Mouse (Mus musculus) kidney, postnatal 10 days (tissue): ENCODE measurements around the gene Capn2.

ENCODE experiments used
- DNase-seq: peaks from one replicate; pipeline ENCODE4 v3.0.0; 2021; ENCODE audit warnings: mixed read lengths

Capn2 gene

DNA sequence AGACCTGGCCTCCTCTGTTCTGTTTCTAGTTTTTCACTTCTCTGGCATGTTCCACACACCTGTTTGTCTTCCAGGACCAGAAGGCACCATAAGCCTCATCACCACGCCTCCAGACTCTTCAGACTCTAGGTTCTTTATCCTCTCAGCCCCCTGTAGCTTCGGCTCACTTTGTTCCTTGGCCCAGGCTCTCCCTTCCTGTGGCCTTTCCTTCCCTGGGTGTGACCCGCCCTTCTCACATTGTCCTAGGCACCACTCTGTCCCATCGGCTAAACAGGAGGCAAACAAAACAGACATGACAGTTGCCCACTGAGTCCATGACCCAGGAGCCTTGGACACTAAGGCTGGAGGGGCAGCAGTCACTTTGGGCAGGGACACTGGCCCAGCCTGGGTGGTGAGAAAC, 17.2 kb downstream of the Capn2 start:
- no peak for DNase-seq

DNA sequence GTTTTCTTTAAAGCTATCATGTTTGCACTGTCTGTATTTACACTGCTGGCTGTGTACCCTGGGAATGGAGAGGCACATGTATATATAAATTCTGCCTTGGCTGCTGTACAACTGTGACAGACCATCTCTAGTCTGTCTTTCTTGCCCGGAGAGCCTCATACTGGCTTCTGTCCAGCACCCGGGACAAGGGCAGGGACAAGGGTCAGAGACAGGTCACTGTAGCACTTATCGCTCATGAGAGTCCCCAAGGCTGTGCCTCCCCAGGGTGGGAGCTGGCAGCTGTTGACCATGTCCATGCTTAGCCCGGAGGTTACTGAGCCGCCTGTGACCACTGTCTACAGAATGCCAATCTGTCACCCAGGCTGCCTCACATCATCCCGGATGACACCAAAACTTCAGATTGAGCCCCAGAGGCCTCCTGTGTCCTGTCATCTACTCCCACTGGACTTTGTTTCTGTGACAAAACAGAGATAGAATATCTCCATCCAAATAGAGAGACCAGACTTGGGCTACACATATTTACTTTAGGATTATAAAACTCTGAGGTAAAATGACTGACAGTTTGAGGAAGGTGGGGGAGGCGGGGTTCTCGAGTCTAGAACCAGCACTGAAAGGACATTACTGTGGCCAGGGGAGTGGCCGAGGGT, 17.8 kb downstream of the Capn2 start:
- peak; percentile 48 for DNase-seq

DNA sequence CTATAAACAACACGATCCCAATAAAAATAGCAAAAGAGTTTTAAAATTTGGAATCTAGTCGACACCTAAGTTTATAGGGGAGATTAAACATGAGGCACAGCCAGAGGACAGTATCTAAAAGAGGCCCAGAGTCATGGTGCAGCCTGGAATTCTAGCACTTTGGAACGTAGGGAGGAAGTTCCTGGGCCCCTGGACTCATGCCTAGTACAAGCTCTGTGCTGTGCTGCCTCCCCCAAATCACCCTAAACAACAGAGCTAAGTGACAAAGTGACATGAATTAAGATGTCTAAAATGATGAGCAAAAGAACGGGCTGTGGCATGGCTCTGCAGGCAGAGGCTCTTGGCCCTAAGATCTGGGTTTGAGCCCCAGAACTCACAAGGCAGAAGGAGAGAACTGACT, 19.7 kb downstream of the Capn2 start:
- DNase-seq = peak; percentile 42

DNA sequence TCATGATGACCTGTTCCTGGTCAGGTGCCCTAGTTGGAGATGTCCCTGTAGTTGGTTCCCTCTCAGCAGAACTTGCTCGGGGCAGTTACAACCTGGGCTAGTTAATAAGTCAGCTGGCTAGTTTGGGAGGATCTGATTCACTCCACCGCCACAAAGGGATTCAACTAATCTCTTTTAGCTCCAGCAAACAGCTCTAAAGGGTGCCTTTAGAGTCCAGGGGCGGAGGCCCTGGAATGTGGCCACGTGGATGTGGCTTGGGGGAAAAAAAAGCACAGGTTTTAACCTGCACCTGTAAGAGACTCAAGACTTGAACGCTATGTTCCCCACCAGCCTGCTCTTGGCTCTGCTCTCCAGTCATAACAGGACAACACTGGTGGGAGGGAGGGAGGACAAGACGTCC, 20.7 kb downstream of the Capn2 start:
- DNase-seq = peak; percentile 60

DNA sequence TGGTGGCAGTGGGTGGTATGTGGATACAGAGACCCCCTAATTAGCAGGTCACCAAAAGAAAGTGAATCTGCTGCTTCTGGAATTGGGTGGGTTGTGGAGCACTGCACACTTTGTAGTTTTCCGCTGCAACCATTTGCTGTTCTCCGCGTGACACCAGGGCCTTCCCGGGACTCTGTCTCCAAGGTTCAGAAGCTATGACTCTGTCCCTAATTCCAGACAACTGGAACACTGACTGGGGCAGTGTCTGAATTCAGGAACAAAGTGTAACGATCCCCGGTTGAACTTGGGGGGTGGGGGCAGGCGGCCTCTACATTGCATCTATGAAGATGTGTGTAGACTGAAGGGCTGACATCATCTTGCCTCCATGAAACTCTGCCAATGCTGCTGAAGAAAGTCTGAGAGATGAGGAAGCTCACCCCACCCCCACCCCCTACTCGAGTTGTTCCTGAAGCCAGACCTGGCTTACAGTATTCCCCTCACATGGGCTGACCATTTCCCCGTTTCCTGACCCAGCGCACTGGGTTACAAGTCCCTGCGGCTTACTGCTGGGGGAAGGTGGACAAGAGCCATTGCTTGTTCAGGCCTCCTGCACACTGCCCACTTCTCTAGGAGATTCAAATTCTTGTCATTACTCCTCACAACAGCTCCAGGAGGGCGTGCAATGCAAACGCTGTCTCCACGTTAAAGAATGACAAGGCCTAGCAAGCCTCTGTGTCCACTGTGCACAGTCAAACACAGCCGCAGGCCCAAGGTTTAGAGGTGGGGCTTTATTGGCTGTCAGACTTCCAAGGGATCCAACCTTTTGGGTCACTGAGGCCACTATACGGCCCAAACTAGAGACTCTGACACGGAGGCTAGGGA, 22.9 kb downstream of the Capn2 start:
- peak; percentile 42 for DNase-seq

DNA sequence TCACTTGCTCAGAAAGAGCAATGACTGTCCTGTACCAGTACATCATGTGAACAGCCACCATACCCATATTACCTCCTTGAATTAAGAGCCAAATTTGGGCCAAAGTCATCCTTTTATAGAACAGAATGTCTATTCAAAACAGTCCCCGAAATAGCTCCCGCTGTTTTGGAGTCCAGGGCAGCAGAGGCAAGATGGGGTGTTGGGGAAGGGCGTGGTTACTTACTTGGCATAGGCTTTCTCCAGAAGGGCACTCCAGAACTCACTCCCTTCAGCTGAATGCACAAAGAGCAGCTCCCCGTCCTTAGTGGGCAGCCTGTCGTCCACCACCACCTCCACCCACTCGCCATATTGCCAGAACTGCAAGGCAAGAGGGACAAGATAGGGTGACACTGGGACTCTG, 25.6 kb downstream of the Capn2 start:
- DNase-seq = no peak

DNA sequence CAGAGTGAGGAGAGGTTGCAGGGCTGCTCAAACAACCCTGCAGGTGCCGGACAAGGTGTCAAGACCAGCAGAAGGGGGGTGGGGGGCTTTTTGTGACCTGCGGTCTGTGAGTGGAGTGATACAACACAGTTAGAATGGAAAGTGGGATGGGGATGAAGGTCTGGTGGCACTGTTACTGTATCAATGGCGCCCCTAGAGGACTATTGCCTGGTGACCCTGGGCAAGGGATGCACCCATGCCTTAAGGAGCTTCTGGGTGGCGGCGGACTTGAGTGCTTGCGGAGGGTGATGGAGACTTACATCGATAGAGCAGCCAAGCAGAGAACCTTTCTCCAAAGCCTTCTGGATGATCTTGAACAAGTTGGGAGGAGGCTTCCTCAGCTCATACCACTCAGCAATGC, 26.8 kb downstream of the Capn2 start:
- DNase-seq = no peak

DNA sequence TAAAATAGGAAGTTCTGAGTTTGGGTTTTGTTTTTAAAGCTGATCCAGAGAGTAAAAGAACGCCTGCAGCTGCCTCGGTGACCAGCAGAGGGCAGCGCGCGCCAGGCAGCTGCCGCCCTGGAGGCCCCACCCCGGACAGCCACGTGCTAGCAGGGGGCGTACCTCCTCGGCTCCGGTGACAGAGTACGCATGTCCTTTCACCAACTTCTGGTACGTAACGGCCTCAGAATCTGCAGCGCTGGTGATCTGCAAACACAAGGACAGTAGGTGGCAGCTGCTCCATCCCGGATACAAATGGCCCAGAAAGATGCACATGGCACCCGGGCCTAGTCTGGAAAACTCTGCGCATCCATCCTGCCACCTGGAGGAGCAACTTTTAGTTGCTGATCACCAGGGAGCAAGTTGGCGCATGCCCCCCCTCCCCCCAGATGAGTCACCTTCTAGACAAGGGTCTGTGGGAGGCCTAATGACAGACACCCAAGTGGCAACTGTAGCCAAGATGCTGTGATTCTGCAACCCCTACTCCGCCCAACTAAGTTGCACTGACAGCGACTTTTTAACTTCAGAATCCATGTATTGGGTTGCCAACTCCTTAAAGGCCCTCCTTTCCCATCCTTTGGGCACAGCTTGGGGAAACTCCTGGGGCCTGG, 27.5 kb downstream of the Capn2 start:
- DNase-seq = peak; percentile 96

DNA sequence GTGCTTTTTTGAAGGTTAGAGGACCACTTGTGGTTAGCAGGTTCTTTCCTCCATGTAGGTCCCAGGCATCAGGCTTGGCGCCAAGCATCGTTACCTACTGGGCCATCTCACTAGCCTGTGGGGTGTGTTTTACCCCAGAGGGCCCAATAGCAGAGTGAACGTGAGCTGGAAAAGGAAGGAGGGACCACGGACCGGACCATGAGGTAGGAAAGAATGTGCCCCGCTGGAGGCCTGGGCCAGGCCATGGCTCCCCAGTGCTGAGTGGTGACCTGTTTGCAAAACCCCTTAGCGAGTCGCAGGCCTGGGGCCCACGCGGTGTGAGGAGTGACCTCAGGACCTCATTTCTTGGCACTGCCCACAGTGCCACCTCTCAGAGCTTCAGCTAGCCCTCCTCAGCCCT, 28.9 kb downstream of the Capn2 start:
- no peak for DNase-seq

DNA sequence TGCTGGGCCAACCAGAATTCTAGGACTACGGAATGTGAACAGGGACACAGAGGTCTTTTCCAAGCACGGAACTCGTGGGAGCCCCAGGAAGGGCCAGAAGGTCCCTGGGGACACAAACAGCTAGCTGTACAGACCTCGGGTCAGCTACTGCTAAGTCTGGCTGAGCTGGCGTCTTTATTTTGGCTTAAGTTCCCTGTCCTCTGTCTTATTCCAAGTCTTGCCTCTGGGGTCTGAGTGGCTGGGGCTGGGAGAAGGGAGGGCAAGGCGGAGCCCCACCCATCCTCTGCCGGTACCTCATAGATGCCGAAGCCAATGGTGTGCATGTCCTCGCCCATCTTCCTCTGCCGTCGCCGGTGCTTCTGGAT, 33.5 kb downstream of the Capn2 start:
- peak; percentile 56 for DNase-seq

DNA sequence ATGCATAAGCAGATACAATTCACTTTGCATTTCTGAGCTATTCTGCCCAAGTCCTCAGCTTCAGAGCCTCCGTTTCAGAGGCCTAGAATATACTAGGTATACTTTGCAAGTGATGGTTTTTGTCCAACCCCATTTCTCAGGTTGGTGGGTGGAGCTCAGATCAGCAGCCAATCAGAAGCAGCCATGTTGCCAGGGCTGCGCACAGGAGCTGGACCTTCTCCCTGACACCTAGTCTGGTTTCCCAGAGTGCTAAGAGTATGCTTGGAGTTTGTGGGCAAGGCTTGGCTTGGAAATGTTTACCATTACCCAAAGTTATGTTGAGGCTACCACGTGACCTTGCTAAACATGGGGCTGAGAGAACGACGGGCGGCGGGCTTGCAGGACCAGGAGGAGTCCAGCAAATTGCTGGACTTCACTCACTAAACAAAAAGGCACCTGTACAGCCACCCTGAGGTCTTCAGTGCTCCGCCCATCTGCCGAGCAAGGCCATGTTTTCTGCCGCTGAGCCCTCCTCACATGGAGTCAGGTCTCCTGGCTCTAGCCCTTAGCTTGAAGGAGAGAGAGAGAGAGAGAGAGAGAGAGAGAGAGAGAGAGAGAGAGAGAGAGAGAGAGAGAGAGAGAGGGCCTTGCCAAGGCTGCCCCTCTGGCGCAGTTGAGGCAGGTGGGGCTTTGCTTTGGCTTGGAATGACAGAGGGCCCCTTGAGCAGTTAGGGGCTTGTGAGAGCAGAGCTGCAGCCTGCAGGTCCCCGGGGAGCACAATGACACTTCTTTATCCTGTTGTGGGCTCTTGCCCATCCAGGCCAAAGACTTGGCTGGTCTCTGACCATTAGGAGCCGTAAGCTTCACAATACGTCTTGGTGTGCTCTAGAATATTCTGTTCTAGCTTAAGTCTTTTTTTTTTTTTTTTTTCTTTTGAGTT, 34.2 kb downstream of the Capn2 start:
- no peak for DNase-seq

DNA sequence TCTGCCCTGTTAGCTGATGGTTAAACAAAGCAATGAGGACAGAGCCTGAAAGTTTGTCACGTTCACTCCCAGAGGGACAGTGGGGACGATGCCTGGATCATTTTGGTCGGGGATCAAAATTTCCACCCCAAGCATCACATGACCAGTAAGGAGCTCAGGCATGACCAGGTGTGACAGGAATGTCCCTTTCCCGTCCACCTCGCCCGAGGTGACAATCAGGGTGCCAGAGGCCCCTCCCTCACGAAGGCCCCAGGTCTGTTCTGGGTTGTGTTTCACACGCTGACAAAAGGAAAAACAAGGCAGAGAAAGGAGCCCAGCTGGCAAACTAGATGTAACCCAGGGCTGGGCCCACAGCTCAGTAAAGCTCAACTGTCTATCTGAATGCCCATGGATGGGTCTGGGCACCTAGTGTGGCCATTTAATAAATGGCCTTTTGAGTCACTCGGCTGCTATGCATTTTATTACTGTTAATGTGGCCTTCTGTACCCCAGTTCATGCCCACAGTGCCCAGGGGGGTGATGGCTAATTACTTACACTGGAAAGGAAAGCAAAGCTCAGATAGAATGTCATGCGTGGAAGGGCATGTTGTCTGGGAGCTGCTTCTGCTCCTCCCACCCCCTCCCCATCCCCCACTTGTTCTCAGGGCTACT, 35.6 kb downstream of the Capn2 start:
- peak; percentile 55 for DNase-seq

DNA sequence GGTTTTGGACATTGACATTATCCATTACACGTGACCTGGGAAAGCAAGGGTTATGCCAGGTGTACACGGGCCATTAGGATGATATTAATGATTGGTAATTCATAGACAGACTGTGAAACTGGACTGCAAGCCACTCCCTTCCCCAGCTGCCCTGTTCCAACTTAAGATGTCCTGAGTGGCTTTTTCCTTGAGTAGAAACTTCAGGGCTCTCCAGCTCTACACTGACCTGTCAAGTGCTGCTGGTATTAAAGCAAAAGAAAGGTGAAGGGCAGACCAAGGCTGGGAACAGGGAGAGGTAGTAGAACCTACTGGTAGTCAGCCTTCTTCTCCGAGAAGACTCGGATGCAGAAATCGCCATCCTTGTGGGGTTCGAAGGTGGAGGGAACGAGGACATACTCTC, 36.3 kb downstream of the Capn2 start:
- DNase-seq = no peak

DNA sequence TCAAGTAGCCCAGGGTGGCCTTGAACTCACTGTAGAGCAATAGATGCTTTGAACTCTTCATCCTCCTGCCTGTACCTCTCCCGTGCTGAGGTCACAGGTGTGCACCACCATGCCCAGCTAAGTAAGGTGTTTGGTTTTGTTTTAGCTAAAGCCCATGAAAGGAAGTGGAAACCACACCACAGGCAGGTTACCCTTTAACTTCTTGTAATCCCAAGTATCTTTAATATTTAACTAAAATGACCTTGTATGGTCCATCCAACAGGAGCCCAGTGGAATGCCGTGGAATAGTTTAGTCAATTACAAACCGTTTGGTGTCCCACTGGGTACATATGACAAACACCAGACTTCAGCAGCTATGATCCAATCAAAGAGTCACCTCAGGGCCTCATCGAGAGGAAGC, 38.5 kb downstream of the Capn2 start:
- peak; percentile 51 for DNase-seq

DNA sequence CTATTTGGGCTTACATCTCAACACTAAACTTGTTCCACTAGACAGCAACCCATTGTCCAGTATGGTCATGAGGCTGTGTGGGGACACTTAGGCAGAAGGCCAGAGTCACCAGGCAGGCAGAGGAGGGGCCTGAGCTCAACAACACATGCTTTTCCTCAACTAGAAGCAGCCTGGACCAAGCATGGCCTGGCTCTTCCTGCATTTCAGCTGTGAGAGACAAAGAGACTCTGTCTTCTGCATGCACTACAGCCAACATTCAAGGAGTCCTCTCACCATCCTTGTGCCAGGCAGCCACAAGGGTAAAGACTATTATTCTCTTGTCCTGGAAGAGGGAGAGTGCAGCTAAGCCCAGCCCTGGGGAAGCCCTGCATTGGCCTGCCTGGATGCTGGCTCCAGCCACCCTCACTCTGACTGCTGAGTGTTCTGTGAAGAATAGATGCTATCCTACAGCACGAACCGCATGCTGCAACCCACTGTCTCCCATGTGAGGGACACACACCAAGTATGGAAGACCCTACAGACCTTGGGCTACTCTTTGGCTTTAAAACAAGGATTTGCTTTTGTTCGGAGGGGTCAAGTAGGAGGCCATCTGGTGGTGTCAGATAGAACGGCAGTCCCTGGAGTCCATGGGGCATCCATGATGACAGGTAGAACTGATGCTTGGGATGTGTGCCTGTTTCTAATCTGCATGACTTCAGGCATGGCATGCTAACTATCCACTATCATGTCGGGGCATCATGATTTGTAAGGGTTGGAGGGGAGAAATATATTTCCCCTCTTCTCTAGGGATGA, 42.2 kb downstream of the Capn2 start:
- no peak for DNase-seq

DNA sequence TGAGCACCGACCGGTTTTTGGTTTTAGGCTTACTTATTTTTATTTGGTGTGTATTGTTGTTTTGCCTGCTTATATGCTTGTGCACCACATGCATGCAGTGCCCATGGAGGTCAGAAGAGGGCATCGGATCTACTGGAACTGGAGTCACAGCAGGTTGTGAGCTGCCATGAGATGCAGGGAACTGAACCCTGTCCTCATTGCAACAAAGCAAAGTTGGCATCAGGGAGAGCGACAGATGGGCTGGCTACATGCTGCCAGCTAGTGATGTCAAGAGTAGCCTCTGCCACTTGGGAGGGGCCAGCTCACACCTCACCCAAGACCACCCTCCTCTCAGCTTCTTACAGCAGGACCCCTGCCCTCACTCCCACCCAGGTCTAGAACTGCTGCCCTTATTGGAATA, 51.4 kb downstream of the Capn2 start:
- DNase-seq = no peak

DNA sequence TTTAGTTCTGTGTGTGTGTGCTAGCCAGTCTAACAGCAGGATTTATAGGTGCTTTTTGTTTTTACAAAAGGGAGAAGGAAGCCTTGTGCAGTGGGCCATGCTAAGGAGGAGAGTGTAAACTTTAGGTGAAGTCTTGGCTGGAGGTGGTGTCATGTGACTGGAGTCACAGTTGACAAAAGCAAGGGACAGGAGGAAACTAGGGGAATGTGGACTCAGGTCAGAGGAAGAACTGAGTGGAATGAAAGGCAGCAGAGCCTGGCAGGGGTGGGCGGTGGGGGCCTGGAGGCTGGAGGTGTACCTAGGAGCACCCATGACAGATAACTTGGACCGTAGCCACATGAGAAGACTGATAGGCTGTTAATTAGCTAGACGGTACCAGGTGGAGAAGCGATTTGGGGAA, 52.1 kb downstream of the Capn2 start:
- peak; percentile 60 for DNase-seq

DNA sequence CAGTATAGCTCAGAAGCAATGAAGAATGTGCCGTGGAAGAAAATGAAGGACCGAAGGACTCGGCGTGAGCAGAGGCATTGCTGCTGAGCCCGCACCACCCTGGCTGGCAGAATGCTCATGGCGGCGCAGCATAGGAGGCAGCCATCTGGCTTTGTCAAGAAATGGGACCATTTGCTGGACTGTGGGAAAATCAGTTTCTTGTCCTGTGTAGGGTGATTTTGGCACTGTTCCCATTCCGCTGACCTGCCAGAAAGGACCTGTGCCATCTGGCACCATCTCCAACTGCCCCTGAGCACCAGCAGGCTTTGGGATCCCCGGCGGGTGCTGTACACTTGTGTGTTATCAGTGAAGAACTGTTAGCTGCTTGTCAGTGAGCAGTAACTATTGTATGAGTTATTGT, 55.6 kb downstream of the Capn2 start:
- peak; percentile 57 for DNase-seq

DNA sequence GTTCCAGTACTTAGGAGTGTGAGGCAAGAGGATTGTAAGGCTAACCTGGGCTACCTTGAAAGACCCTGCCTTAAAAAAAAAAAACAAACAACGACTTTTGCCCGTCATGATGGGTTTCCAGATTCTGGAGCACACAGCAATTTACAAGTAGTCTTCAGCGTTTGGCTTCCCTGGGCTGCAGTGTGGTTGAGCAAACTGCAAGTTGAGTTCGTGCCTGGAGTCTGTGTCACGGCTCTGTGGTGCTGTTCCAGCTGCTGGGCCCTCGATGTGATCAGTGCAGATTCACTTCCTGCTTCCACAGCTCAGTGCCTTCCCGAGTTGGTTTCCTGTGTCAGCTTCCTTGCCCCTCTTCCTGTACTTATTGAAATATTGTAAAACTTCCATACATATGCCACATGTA, 56.1 kb downstream of the Capn2 start:
- DNase-seq = peak; percentile 64

DNA sequence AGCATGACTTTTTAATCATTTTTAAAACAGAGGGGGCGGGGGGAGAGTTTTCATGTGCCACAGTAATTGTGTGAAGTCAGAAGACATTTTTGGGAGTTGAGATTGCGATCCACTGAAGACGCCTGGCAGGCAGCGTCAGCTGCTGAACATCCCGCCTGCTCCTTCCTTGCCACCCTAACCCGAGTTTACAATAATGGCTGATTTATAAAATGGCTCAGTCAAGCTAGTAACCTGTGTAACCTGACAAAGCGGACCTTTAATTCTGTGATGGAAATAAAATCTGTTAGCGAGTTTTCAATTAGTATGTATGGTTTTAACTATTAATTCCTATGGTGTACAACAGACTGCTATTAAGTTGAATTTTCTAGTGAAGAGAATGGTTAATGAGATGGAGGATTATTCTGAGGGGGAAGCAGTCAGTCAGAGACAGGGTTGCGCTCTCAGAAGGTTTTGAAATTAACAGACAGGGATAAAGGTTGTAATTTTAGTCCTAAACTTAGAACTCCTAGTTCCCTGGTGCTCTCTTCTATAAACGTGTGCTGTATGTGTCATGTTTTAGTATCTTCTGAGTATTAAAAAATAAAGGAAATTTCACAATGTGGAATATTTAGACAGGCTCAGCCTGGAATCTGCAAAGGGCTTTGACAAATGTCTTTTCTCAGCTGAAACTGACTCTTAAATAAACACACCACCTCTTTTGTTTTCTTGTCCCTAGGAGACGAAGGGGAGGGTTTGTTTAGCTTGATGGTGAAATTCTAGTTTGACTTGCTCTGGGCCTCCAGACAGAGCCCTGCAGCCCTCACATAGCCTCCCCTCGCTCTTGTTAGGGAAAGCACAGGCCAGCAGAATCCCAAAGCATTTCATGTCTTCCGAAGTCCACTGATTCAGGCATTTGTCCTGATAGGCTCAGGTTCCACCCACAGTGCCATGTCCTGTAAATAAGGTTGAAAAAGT, 56.8 kb downstream of the Capn2 start:
- DNase-seq = no peak
